Mouse (Mus musculus) myocyte (in vitro differentiated cells): ENCODE data around the gene Snca. TPM values are rescaled to one million over a fixed set of nuclear protein-coding genes. Genes with fewer than 3 reads are reported as not detected.

Experiments used
- H3K27me3 ChIP-seq: one replicate; pipeline ENCODE4 v1.6.1; 2011; ENCODE audit not compliant: control insufficient read depth, insufficient read depth, insufficient read length
- H3K36me3 ChIP-seq: one replicate; pipeline ENCODE4 v1.6.1; 2011; ENCODE audit not compliant: control insufficient read depth, insufficient read depth
- H3K4me2 ChIP-seq: one replicate; pipeline ENCODE4 v1.6.1; 2011; ENCODE audit warnings: low read depth, control low read depth
- H3K4me3 ChIP-seq: one replicate; pipeline ENCODE4 v1.5.1; 2011; ENCODE audit warnings: mild to moderate bottlenecking, control low read depth, moderate library complexity
- H3K79me2 ChIP-seq: one replicate; pipeline ENCODE4 v1.6.1; 2011; ENCODE audit not compliant: control insufficient read depth, insufficient read depth
- H3ac ChIP-seq: one replicate; pipeline ENCODE4 v1.6.1; 2011; ENCODE audit not compliant: control insufficient read depth, insufficient read length
- CEBPB ChIP-seq: IDR thresholded peaks from 2 replicates; pipeline ENCODE4 v1.6.1; 2011; ENCODE audit warnings: mild to moderate bottlenecking, moderate library complexity; ENCODE audit not compliant: poor library complexity, insufficient read depth, severe bottlenecking
- E2F4 ChIP-seq: IDR thresholded peaks from one replicate; pipeline ENCODE4 v1.6.1; 2011; ENCODE audit warnings: mild to moderate bottlenecking, control low read depth, moderate library complexity; ENCODE audit not compliant: insufficient read depth
- MAX ChIP-seq: IDR thresholded peaks from one replicate; pipeline ENCODE4 v1.6.1; 2011; ENCODE audit warnings: low read depth, mild to moderate bottlenecking, control low read depth
- MYOD1 ChIP-seq, 3 experiments: IDR thresholded peaks; one replicate each; pipeline ENCODE4 v1.6.1; 2011; ENCODE audit warnings: control low read depth in 2 of 3, low read depth in 2 of 3, mild to moderate bottlenecking in 2 of 3, moderate library complexity in 1 of 3; ENCODE audit not compliant: insufficient read length in 2 of 3, control insufficient read depth in 1 of 3
- MYOG ChIP-seq, 3 experiments: IDR thresholded peaks; one replicate each; pipeline ENCODE4 v1.6.1; 2011; ENCODE audit warnings: control low read depth in 2 of 3, low read depth in 2 of 3, mild to moderate bottlenecking in 2 of 3; ENCODE audit not compliant: insufficient read length in 2 of 3, control insufficient read depth in 1 of 3, insufficient read depth in 1 of 3
- POLR2A ChIP-seq: IDR thresholded peaks from one replicate; pipeline ENCODE4 v1.6.1; 2011; ENCODE audit warnings: low read depth, mild to moderate bottlenecking, control low read depth, moderate library complexity; ENCODE audit not compliant: insufficient read length
- POLR2AphosphoS2 ChIP-seq: IDR thresholded peaks from one replicate; pipeline ENCODE4 v1.6.1; 2011; ENCODE audit warnings: low read depth, control low read depth; ENCODE audit not compliant: insufficient read length
- REST ChIP-seq: IDR thresholded peaks from one replicate; pipeline ENCODE4 v1.6.1; 2011; ENCODE audit warnings: mild to moderate bottlenecking, control low read depth, moderate library complexity; ENCODE audit not compliant: insufficient read depth, insufficient read length
- SRF ChIP-seq: IDR thresholded peaks from one replicate; pipeline ENCODE4 v1.6.1; 2011; ENCODE audit warnings: low read depth; ENCODE audit not compliant: control insufficient read depth, insufficient read length
- TCF12 ChIP-seq: IDR thresholded peaks from one replicate; pipeline ENCODE4 v1.6.1; 2011; ENCODE audit warnings: mild to moderate bottlenecking, control low read depth; ENCODE audit not compliant: poor library complexity, insufficient read depth, severe bottlenecking
- TCF3 ChIP-seq: IDR thresholded peaks from one replicate; pipeline ENCODE4 v1.6.1; 2011; ENCODE audit warnings: low read depth, control low read depth; ENCODE audit not compliant: insufficient read length
- USF1 ChIP-seq: IDR thresholded peaks from one replicate; pipeline ENCODE4 v1.6.1; 2011; ENCODE audit warnings: low read depth, mild to moderate bottlenecking, control low read depth, moderate library complexity
- polyA plus RNA-seq: library from polyadenylated mRNA; unstranded; fragments of >200 nt; fragmentation: generic; extraction: Trizol; gene quantifications from one replicate; pipeline ENCODE4 v1.2.1, GENCODE M21; 2012; ENCODE audit warnings: missing spikeins

Gene Snca
- polyA plus RNA-seq, 1 experiment, result 0.13 TPM

- Histone ChIP-seq H3K79me2 (no peaks in the 10 kb centered on the region), H3ac (no peak overlapping the region), H3K36me3 (no peaks in the 10 kb centered on the region), H3K4me3 (no peak overlapping the region), H3K4me2 (peak overlapping the region; percentile 46), H3K27me3 (no peaks in the 10 kb centered on the region)
- TF ChIP-seq E2F4, result no peak
- TF ChIP-seq USF1, result no peak
Observed at GRCm38 (mm10) chr6:60828429-60829264, 1.0 kb downstream of the Snca start.

GRCm38 (mm10) chr6:60828047-60828428 lies 1.6 kb downstream of the Snca start:
- Histone ChIP-seq H3ac (no peak overlapping the region), H3K4me2 (no peak overlapping the region), H3K4me3 (no peak overlapping the region), H3K36me3 (no peaks in the 10 kb centered on the region), H3K27me3 (no peaks in the 10 kb centered on the region), H3K79me2 (no peaks in the 10 kb centered on the region)
- TF ChIP-seq REST (no peak), E2F4 (no peak), CEBPB (no peak), USF1 (no peak), MYOG (IDR thresholded peaks at IDR 0.05; ENCODE audit: control insufficient read depth in 1 of 3, insufficient read depth in 1 of 3, insufficient read length in 2 of 3, low read depth in 2 of 3) (no peak), TCF12 (no peak), SRF (no peak), TCF3 (no peak), MAX (no peak), MYOD1 (IDR thresholded peaks at IDR 0.05; ENCODE audit: control insufficient read depth in 1 of 3, insufficient read length in 2 of 3, low read depth in 2 of 3) (no peak), POLR2AphosphoS2 (no peak), POLR2A (no peak)

GRCm38 (mm10) chr6:60827290-60827689 lies 2.4 kb downstream of the Snca start:
- H3K27me3 ChIP-seq, result no peaks in the 10 kb centered on the region
- H3K4me2 ChIP-seq, result no peak overlapping the region
- no peaks in the 10 kb centered on the region for H3K79me2 ChIP-seq
- H3K36me3 ChIP-seq, result no peaks in the 10 kb centered on the region
- H3K4me3 ChIP-seq, result no peak overlapping the region
- TF ChIP-seq POLR2AphosphoS2 (no peak), REST (no peak), POLR2A (no peak), SRF (no peak), MAX (no peak), USF1 (no peak)
- no peak overlapping the region for H3ac ChIP-seq

GRCm38 (mm10) chr6:60819272-60819671 lies 10.4 kb downstream of the Snca start:
- no peaks in the 10 kb centered on the region for H3K36me3 ChIP-seq
- no peaks in the 10 kb centered on the region for H3K79me2 ChIP-seq
- H3ac ChIP-seq, result no peak overlapping the region
- no peak overlapping the region for H3K4me2 ChIP-seq
- H3K4me3 ChIP-seq, result no peak overlapping the region
- no peak for TF ChIP-seq MYOD1 (IDR thresholded peaks at IDR 0.05; ENCODE audit: control insufficient read depth in 1 of 3, insufficient read length in 2 of 3, low read depth in 2 of 3)
- no peak for TF ChIP-seq REST
- no peak for TF ChIP-seq USF1
- no peak for TF ChIP-seq CEBPB
- no peak for TF ChIP-seq POLR2AphosphoS2
- no peak for TF ChIP-seq MYOG (IDR thresholded peaks at IDR 0.05; ENCODE audit: control insufficient read depth in 1 of 3, insufficient read depth in 1 of 3, insufficient read length in 2 of 3, low read depth in 2 of 3)
- TF ChIP-seq TCF3, result no peak
- TF ChIP-seq E2F4, result no peak
- no peak for TF ChIP-seq SRF
- TF ChIP-seq POLR2A, result no peak
- no peak for TF ChIP-seq TCF12
- TF ChIP-seq MAX, result no peak
- H3K27me3 ChIP-seq, result no peaks in the 10 kb centered on the region

DNA sequence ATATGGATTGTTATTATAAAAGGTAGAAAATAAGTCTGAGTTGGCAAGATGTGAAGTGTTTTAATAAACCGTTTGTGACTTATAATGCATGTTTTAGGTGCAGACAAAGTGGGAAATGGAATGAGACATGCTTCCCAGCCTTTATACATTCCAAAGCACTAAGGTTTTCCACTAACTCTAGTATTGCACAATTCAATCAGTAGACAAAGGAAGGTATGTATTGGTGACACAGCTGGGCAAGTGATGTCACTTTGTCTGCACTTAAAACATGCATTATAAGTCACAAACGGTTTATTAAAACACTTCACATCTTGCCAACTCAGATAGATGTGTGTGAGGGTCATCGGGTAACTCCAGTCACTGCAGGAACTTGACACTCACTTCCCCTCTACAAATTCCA lies 16.1 kb downstream of the Snca start:
- TF ChIP-seq USF1 (no peak), CEBPB (peak; percentile 61; the same call in 1 of the 2 replicates), TCF12 (no peak), E2F4 (no peak)
- Histone ChIP-seq H3K4me3 (no peak overlapping the region), H3K36me3 (no peaks in the 10 kb centered on the region), H3K27me3 (no peaks in the 10 kb centered on the region), H3K79me2 (no peaks in the 10 kb centered on the region), H3K4me2 (no peak overlapping the region), H3ac (no peak overlapping the region)
